Mouse (Mus musculus) retina, adult 2 months (tissue): ENCODE results near the gene Myrip.
"Not testable (repeated sequence)": the region's sequence is repeated elsewhere in the genome, so short reads cannot be mapped to it uniquely, and the experiment has no call there.

Experiments used
- DNase-seq: peaks from one replicate; pipeline ENCODE4 v3.0.0-alpha.2; 2012; ENCODE audit warnings: low read depth, low spot score

Gene Myrip

GRCm38 (mm10) chr9:120301213-120301612 lies at the start of gene Myrip:
Myrip (plus strand) TSS chr9:120301513.
- not testable (repeated sequence) for DNase-seq

GRCm38 (mm10) chr9:120259805-120260204 lies 41.5 kb upstream of the Myrip start:
- no peak for DNase-seq

GRCm38 (mm10) chr9:120263994-120264393 lies 37.3 kb upstream of the Myrip start:
- DNase-seq = no peak

GRCm38 (mm10) chr9:120273083-120273482 lies 28.2 kb upstream of the Myrip start:
- no peak for DNase-seq

- no peak for DNase-seq
Measured at GRCm38 (mm10) chr9:120275226-120275625, 26.1 kb upstream of the Myrip start.

- DNase-seq = no peak
Measured at GRCm38 (mm10) chr9:120281147-120281546, 20.2 kb upstream of the Myrip start.

- DNase-seq = no peak
Measured at GRCm38 (mm10) chr9:120282461-120283047, 18.8 kb upstream of the Myrip start.

GRCm38 (mm10) chr9:120283556-120283955 lies 17.8 kb upstream of the Myrip start:
- DNase-seq = no peak

GRCm38 (mm10) chr9:120288011-120288410 lies 13.3 kb upstream of the Myrip start:
- DNase-seq = peak; percentile 54

GRCm38 (mm10) chr9:120290375-120290774 lies 10.9 kb upstream of the Myrip start:
- no peak for DNase-seq

- no peak for DNase-seq
Measured at GRCm38 (mm10) chr9:120292488-120292887, 8.8 kb upstream of the Myrip start.

- no peak for DNase-seq
Measured at GRCm38 (mm10) chr9:120295527-120295926, 5.8 kb upstream of the Myrip start.

GRCm38 (mm10) chr9:120296938-120297337 lies 4.4 kb upstream of the Myrip start:
- no peak for DNase-seq

GRCm38 (mm10) chr9:120299429-120299828 lies 1.9 kb upstream of the Myrip start:
- DNase-seq = no peak

- no peak for DNase-seq
Measured at GRCm38 (mm10) chr9:120302980-120303452, 1.7 kb downstream of the Myrip start.

- peak; percentile 18 for DNase-seq
Measured at GRCm38 (mm10) chr9:120303453-120304299, 2.4 kb downstream of the Myrip start.

- no peak for DNase-seq
Measured at GRCm38 (mm10) chr9:120304300-120305137, 3.2 kb downstream of the Myrip start.

- no peak for DNase-seq
Measured at GRCm38 (mm10) chr9:120315171-120315570, 13.9 kb downstream of the Myrip start.

- DNase-seq = no peak
Measured at GRCm38 (mm10) chr9:120319099-120319498, 17.8 kb downstream of the Myrip start.

GRCm38 (mm10) chr9:120320573-120320972 lies 19.3 kb downstream of the Myrip start:
- DNase-seq = no peak

- DNase-seq = no peak
Measured at GRCm38 (mm10) chr9:120322702-120323426, 21.6 kb downstream of the Myrip start.
